Mouse (Mus musculus): ENCODE results near the gene Cad.

Cad gene

DNA sequence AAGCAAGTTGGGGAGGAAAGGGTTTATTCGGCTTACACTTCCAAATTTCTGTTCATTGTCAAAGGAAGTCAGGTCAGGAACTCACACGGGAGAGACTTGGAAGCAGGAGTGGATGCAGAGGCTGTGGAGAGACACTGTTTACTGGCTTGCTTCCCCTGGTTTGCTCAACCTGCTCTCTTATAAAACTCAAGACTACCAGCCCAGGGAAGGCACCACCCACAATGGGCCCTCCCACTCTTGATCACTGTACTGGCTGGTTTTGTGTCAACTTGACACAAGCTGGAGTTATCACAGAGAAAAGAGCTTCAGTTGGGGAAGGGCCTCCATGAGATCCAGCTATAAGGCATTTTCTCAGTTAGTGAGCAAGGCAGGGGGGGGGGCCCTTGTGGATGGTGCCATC lies 16.5 kb downstream of the Cad start:
- DNase-seq (ENCODE audit: low read depth): no peak

DNA sequence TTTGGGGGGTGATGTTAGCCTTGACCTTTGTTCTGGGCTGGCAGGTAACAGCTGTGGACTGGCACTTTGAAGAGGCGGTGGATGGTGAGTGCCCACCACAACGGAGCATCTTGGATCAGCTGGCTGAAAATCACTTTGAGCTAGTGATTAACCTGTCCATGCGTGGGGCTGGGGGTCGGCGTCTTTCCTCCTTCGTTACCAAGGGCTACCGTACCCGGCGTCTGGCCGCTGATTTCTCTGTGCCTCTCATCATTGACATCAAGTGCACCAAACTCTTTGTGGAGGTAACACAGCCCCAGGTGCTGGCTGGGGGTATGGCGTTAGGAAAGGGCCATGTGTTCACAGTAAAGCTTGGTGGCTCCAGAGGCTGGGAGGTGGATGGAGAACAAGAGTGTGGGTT lies 17.2 kb downstream of the Cad start:
- DNase-seq (ENCODE audit: low read depth): no peak

DNA sequence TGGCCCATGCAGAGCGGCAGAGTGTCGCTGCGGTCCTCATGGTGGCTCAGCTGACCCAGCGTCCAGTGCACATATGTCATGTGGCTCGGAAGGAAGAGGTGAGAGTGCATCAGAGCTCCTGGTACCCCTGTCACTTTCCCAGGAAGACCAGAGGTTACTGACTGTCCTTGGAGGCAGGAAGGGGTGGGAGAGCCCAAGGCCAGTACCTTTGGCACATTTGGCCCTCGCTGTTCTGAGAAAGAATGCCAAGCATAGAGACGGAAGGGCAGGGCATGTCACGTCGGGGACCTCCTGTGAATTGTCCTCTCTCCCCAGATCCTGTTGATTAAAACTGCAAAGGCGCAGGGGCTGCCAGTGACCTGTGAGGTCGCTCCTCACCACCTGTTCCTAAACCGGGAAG lies 18.6 kb downstream of the Cad start:
- no peak for DNase-seq (ENCODE audit: low read depth)

DNA sequence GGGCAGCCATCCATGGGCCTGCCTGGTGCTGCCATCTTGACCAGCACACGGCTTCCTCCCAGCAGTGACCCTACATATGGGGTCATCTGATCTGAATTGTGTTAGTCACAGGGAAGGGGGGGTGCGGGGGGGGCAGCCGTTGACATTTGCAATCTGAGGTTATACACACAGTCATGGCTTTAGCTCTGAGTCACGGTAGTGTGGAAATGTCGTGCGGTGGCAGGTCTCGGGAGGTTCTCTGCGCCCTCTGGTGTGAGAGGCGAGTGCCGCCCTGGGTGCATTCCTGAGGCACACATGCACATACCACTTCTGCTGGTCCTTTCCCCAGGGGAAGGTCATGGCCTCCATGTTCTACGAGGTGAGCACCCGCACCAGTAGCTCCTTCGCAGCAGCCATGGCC lies 21.8 kb downstream of the Cad start:
- DNase-seq (ENCODE audit: low read depth): no peak

DNA sequence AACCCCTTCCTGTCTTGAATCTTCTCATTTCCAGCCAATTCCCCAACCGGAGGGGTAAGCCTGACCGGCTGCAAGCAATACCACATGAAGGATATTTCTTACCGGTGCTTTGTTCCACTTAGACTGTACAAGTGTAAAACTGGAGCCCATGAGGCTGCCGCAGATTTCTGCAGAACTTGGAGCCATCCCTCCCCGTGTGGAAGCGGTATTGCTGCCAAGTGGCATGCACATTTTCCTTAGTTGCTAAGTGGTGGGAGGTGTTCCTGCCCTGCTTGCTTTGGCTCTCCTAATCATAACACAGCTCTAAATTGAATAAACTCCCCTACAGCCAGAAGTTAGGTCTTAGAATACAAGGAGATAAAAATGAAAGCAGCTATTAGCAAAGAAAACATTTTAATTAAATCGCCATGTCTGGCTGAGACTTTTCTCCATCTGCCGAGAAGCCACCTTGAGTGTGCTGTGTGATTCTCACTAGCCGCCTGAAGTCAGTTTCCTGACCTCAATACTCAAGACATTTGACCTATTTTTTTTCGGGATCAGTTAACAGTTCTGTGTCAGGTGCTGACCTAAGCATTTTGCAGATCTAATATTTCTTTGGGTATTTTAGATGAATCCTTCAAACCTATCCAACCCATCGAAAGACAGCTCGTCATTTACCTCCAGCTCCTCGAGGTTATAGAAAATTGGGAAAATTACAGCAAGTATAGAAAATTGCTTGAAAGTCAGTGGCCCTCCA lies 25.6 kb downstream of the Cad start:
- DNase-seq (ENCODE audit: low read depth): no peak

DNA sequence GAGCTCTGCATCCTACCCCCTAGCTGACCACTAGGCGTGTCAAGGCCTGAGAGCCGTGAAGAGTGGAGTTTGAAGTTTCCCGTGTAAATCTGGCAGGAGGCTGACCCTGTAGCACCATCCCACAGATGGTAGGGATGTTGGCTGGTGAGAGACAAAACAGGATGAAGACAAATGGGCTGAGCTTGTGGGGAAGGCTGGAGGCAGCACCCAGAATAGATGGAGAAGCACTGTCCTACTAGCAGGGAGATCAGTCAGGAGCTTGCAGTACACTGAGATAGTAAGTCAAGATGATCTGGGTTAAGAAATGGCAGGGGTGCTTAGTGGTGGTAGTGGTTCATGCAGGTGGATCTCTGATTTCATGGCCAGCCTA lies 26.2 kb downstream of the Cad start:
- DNase-seq (ENCODE audit: low read depth): no peak

DNA sequence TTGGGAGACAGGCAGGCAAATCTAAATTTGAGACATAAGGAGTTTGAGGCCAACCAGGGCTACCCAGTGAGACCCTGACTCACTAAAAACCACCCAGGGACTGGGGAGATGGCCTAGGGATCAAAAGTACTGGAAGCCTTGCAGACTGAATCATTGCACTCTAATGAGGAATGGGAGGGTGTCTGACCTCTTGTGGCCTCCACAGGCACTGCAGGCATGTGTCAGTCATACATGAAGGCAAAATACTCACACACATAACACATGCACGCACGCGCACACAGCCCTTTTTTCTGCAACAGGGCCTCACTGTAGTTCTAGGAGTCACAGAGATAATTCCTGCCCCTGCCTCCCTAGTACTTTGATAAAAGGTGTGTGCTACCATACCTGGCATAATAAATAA lies 26.8 kb downstream of the Cad start:
- peak; percentile 60 for DNase-seq (ENCODE audit: low read depth)

DNA sequence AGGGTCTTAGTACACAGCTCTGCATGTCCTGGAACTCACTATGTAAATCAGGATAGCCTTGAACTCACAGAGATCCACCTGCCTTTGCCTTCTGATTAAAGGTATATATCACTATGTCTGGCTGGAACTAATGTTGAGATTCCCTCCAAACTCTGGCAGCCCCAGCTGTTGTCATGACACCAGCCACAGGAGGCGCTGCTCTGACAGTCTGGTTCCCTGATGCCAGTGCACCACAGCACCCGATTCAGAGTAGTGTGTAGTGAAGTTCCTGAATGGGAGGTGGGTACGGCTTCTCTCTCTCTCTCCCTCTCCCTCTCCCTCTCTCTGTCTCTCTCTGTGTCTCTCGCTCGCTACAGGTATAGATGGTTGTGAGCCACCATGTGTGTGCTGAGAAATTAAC lies 27.8 kb downstream of the Cad start:
- DNase-seq (ENCODE audit: low read depth): peak; percentile 68

DNA sequence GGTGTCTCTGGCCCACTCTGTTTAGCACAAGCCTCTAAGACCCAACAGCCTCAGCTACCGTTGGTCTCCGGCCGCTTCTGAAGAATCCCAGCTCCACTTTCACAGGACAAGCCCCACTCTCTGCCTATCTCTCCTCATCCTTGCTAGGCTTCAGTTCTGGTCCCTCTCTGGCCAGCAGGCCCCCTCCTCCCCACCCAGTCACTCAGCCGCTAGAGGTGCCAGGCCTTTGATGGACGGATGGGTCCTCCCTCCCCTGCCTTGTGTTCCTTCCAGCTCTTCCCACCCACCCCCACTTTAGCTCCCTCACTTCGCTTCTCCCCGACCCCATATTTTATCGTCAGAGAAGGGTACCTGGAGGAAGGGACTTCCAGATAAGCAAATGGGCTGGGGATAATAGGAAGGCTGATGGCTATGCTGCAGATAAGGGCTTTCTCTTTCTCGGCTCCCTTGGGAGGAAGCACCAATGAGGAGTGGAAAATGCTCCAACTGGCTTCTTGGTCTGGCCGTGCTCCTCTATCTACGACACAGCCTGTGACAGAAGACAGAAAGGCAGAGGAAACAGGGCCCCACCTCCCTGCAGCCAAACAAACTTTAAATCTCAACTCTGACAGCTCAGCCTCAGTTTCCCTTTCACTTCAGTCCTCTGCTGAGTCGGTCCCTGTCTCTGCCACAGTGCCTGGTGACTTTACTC lies 28.5 kb downstream of the Cad start:
- no peak for DNase-seq (ENCODE audit: low read depth)

DNA sequence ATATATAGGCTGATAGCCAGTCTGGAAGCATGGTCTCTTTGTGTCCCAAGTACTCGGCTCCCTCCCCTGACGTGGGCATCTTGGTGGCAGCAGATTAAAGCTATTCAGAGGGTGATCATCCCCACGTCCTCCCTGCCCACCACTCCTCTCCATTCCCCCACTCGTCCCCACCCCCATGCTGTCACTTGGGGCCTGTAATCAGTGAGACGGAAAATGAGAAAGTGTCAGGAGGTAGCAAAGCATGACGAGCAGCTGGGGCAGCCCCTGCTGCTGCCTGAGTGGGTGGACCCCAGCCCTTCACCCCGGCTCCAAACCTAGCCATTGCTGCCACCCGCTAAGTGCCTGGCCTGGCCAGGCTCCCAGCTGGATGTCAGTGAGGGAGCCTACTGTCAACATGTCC lies 29.4 kb downstream of the Cad start:
- DNase-seq (ENCODE audit: low read depth): no peak

DNA sequence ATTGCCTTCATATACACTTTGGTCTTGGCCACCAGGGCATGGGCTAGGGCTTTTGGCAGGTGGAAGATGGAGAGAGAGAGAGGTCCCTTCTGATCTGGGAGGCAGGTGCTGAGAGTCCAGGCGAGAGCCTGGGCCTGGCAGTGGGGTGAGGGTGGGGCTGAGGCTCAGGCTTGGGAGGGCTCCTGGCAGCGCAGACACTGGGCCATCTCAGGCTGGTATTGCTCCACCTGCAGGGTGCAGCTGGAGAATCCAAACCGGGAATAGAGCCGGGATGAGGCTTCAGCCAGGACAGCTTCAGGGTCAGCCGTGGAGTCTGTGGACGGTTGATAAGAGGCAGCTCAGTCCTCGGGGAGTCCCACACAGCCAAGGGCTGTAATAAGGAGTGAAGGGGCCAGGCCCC lies 32.0 kb downstream of the Cad start:
- DNase-seq (ENCODE audit: low read depth): no peak

DNA sequence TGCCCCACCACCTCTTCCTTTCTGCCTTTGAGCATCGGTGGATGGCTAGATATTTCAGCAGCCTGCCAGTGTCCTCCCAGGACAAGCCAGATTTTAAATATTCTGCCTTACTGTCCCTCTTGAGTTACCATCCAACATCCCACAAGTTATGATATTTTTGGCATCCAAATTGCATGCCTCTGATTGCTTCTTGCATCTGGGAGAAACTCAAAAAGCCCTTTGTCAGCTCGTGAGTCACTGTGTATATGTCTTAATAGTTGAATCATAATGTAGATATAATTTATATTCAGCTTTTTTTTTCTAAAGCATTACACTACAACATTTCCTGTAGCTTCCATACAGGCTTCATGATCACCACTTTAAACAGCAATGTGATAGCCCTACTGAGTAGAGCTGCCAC lies 32.6 kb downstream of the Cad start:
- DNase-seq (ENCODE audit: low read depth): no peak

DNA sequence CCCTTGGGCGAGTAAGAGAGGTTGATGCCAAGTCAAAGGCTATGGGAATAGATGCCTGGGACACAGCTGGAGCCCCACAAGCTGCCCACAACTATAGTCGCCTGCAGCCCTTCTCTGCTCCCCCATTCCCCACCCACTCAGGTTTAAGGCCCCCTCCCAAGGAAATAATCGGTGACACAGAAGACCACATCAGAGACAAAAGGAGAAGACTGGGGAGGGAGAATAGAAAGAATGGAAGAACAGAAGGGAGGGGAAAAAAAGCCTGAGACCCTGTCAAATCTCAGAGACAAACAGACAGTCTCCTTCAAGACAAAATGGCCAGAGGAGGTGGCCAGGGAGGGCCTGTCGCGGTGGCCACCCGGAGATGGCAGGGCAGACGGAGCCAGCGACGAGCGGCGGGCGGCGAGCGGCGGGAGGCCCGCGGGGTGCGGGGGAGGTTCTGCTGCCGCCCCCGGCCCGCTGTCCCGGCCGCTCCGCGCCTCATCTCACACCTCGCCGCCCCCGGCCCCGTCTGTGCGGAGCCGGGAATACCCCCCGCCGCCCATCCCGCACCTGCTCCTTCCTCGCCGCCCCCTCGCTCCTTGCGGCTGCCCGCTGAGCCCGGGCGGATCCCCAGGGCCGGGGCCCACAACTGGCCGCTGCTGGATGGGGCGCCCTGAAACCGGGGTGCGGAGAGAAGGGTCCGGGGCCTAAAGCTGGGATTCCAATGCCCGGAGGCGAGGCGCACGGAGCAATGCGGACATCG lies 37.8 kb downstream of the Cad start:
- no peak for DNase-seq (ENCODE audit: low read depth)

DNA sequence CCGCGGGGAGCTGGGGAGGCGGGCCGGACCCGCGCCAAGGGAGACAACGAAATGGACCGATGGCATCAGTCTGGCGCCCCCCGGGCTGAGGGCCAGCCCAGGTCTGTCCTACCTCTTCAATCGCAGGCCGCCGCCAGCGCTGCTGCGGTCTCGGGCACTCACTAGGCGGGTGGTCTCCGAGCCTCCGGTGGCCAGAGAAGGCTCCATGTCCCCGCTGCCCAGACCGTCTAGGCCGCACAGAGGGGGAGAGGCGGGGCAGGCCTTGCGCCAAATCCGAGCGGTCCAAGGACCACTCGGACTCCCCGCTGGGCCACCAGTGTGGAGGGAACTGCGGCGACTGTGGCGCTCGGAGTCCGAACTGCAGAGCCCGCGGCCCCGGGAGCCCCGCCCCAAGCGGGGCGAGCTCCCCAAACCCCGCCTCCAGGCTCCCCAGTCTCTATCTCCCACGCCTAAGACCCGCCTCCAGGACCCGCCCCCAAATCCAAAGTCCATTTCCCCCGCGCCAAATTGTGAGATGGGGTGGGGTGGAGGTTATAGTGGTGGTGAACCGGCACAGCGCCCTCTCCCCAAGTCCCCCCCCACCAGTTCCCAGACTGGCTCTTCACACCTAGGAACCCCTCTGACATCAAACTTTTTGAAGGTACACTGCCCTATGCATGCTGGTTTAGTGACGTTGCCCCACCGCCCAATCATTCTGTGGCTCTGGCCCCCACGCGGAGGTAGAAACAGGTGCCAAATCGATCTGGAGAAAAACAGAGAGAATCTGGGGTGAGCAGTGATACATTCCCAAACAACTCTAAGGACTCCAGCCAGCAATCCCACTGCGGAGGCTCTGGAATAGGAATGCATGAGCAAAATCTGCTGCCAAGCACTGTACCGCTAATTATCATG lies 38.8 kb downstream of the Cad start:
- no peak for DNase-seq (ENCODE audit: low read depth)

DNA sequence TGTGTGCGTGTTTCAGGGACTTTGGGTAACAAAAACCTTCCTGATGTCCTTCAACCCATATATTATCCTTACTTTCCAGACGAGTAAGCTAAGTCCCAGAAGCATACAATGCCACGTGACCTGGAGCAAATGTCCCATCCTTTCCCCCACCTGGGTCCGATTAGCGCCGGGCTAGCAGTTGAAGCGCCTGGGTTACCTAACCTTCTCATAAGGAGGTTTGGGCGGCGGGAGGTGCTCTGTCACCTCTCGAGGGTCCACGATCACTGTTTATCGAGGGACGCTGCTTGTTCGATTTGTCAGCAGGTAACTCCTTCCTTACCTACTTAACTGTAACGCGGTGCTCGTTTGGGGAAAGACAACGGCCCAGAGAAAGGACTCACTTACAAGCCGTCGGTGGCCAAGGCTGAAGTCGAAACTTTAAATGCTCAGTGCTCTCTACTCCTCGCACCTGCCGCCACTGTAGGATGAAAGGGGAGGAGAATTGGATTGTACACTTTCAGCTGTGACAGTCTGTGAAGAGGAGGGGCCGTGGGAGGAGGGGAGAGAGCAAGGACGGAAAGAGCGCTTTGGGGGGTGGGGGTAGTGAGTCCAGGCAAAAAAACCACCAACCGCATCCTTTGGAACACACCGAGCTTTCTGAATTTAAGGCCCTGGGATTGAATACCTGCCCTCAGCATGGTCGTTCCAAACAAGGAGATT lies 39.7 kb downstream of the Cad start:
- no peak for DNase-seq (ENCODE audit: low read depth)

DNA sequence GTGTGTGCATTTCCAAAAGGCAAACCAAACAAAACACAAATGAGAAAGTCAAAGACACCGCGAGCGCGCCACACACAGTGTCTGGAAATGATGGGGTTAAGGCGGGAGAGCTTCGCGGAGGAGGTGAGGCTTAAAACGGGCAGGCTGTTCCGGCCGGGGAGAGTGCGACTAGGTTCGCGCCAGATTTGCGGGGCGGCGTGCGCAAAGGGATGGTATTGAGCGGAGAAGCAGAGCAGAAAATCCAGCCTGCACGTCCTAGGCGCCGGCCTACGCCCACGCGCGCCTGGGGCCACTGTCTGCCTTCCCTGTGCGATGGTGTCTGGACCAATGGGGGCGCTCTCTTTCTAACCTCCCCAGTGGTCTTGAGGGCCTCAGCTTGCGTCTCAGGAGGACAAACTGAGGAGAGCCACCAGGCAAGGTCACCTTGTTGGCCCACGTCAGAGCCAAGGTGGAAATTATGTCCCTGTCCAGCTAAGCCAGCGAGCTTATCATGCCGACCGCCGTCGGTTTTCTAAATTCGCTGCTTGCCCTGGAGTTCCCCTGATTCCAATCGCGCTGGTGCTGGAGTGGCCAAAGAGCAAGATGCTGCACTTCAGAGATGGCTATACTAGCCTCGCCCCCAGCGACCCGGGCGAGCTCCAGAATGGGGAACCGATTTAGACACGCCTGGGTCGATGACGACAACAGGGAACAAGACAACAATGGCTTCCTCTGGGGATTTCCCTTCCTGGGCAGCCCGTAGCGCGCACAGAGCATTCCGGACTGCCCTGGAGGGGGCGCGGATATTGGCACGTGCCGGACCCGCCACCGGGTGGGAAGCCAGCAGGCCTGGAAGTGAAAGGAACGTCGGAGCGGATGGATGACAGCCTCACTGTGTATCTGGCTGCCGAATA lies 40.5 kb downstream of the Cad start:
- DNase-seq (ENCODE audit: low read depth): peak; percentile 68

DNA sequence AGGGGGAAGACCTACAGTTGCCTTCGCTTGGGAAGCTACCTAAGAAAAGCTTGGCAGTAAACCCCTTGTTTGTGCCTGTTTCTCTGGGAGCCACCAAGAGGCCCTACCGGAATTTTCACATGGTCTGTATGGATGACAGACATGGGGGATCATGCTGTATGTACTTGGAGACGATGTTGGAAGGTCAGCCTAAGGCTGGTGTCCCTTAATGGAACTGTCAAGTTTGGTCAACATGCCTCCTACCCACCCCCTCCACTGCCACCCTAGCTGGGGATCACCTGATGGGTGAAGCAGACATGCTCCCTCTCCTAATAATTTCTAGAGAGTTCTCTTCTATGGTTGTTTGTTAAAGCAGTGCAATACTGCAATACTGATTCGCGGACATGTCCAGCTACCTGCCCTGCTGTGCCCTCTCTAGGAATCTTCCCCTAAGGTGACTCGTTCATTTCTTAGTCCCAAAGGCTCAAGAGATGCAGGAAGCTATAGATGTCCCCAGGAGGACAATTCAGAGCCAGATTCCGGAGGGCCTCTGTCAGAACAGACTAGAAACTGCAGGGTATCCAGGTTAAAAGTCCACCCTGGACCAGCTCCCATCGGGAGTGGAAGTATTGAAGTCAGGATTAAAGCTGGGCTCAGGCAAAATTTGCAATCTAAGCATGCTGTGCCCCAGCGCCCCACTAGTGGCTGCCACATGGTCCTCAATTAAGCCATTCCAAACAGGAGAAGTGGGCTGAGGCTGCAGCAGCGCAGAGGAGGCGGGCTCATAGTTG lies 41.3 kb downstream of the Cad start:
- DNase-seq (ENCODE audit: low read depth): no peak

DNA sequence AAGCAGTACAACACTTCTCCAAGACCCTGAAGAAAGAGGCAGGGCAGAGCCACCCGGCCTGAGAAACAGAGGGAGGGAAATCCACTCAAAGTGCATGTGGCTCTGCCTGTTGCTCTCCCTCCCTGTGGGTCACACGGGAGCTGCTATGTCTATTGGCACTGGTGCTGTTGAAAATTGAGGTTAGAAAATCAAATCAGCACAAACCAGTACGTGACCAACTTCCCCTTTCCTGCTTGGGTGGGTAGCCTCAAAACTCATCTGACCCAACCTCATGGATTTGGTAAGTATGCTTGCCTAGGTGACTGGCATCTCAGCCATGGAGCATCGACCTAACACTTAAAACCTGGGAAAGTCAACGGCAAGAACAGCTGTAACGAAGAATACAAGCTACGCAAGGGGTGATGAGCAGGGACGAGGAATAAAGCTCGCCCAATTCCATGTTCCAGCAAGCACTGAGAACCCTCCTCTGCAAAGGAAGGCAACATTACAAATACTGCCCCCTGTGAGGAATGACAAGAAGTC lies 51.3 kb downstream of the Cad start, which contains the start of gene Dnajc5g:
TSS of gene Dnajc5g (plus strand) at position 472 of the 522 bp plus-strand sequence.
- DNase-seq (ENCODE audit: low read depth): no peak

DNA sequence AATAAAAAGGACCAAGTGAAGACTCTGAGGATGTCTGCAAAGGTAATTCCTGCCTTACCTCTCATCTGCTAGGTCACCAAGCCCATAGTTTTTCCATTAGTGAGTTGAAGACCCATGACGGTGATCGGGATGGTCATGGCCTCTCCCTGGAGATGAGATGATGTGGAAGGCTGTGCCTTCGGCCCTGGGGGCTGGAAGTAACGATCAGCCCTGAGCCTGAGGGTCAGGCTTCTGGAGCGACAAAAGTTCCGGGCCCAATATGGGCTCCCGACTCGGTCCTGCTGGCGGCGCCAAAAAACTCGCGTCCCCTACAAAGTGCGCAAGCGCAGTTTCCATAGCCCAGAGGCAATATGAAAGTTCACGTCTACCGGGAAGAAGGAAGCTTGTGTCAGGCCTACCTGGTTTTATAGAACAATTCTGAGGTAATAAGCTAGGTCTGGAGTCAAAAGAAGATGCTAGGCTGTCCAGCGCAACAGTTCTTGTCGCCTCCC lies 53.5 kb downstream of the Cad start, which contains the start of gene Slc30a3:
TSS of gene Slc30a3 (minus strand) at position 238 of the 491 bp plus-strand sequence.
- DNase-seq (ENCODE audit: low read depth): no peak
